ENCODE assay signal across 8 mouse cellular contexts in genomic region chr11:48874465-48874864, GRCm38 (mm10). TPM values are rescaled to one million over a fixed set of nuclear protein-coding genes. Genes with fewer than 3 reads are reported as not detected.
DNase-seq lines count a peak whose midpoint lies in the region; ATAC-seq and TF ChIP-seq lines count a peak whose summit lies in the region.

No protein-coding gene starts in this region.

- H3K36me3 ChIP-seq in E14TG2a.4 (ENCODE audit: insufficient read depth, low read length), result no peaks in the 10 kb centered on the region
- H3K36me3 ChIP-seq in limb, embryonic 11.5 days (ENCODE audit: control insufficient read depth, insufficient read depth, low read length), result no peaks in the 10 kb centered on the region
- H3K36me3 ChIP-seq in midbrain, embryonic 13.5 days, result no peaks in the 10 kb centered on the region

- H3K27me3 ChIP-seq in E14TG2a.4 (ENCODE audit: insufficient read depth, low read length), result peaks cover 13% of the 10 kb centered on the region; the same call in 1 of the 2 replicates
- no peaks in the 10 kb centered on the region for H3K27me3 ChIP-seq in limb, embryonic 11.5 days (ENCODE audit: control insufficient read depth, insufficient read depth, low read length)
- H3K27me3 ChIP-seq in midbrain, embryonic 13.5 days, result peaks cover 20% of the 10 kb centered on the region

- no peak for ATAC-seq in limb, embryonic 11.5 days (ENCODE audit: insufficient number of reproducible peaks, low FRiP score, low TSS enrichment, low read depth)
- ATAC-seq in midbrain, embryonic 13.5 days, result peak; percentile 71

- WGBS in limb, embryonic 11.5 days, result 4% methylated on average over 4 of the region's 4 CpGs
- 0% methylated on average over 4 of the region's 4 CpGs for WGBS in midbrain, embryonic 13.5 days

- H3K4me2 ChIP-seq in limb, embryonic 11.5 days (ENCODE audit: low read depth, severe bottlenecking), result no peak overlapping the region
- no peak overlapping the region for H3K4me2 ChIP-seq in midbrain, embryonic 13.5 days (replicated peaks)

- peak; percentile 57 to 68 for DNase-seq in heart, postnatal 10 days
- no peak for DNase-seq in heart, postnatal 25 days (ENCODE audit: low spot score)
- DNase-seq in cerebellum, adult 9-10 months, result peak; percentile 63
- DNase-seq in heart, postnatal 14 days, result peak; percentile 52 to 65
- DNase-seq in limb, embryonic 11.5 days (ENCODE audit: low spot score), result peak; percentile 71
- DNase-seq in testis, postnatal 10 days (ENCODE audit: low spot score), result peak; percentile 62

- no peak overlapping the region for H3K4me3 ChIP-seq in E14TG2a.4 (replicated peaks; ENCODE audit: low read length)
- no peak overlapping the region for H3K4me3 ChIP-seq in limb, embryonic 11.5 days (ENCODE audit: low read depth, low read length)
- H3K4me3 ChIP-seq in midbrain, embryonic 13.5 days (replicated peaks), result no peak overlapping the region

- intact Hi-C loops in heart, postnatal 10 days (cut with DNase I), result loop anchor here (1.0 to 10.0 kb wide), 4 partner anchors 229 to 540 kb away; partner anchors contain the start of genes Btnl9 and Zfp62
- intact Hi-C loops in heart, postnatal 25 days (cut with DNase I), result loop anchor here (1.0 to 5.0 kb wide), 5 partner anchors 213 to 396 kb away; partner anchors contain the start of gene Btnl9
- intact Hi-C loops in heart, postnatal 14 days (cut with DNase I), result loop anchor here (5.0 kb wide), 3 partner anchors 313 to 398 kb away; partner anchors contain the start of genes Btnl9 and Zfp62

- no peak overlapping the region for H3K9ac ChIP-seq in limb, embryonic 11.5 days (ENCODE audit: low read length)
- no peak overlapping the region for H3K9ac ChIP-seq in midbrain, embryonic 13.5 days (replicated peaks)

- no peaks in the 10 kb centered on the region for H3K9me3 ChIP-seq in E14TG2a.4 (ENCODE audit: low read length)
- H3K9me3 ChIP-seq in limb, embryonic 11.5 days (ENCODE audit: control insufficient read depth, low read length), result no peaks in the 10 kb centered on the region
- no peaks in the 10 kb centered on the region for H3K9me3 ChIP-seq in midbrain, embryonic 13.5 days

- H3K27ac ChIP-seq in limb, embryonic 11.5 days (replicated peaks; ENCODE audit: low read depth, low read length), result no peak overlapping the region
- H3K27ac ChIP-seq in midbrain, embryonic 13.5 days, result no peak overlapping the region

- peak; percentile 74 for TF ChIP-seq CTCF in E14TG2a.4 (conservative IDR thresholded peaks at IDR 0.05; ENCODE audit: low read length)

- peaks cover 18% of the 10 kb centered on the region for H3K4me1 ChIP-seq in E14TG2a.4 (replicated peaks; ENCODE audit: low read depth, low read length)
- peaks cover 4% of the 10 kb centered on the region; the same call in 1 of the 2 replicates for H3K4me1 ChIP-seq in limb, embryonic 11.5 days (ENCODE audit: control insufficient read depth, insufficient read depth, low read length)
- H3K4me1 ChIP-seq in midbrain, embryonic 13.5 days (replicated peaks), result peaks cover 16% of the 10 kb centered on the region

RNA-seq across cellular contexts. Expression of gene Irgm1, which starts 3.0 kb away (rescaled TPM):
- total RNA-seq in heart, postnatal 10 days (2021), result 1 to 10 TPM; 6.5 to 9.5 TPM
- total RNA-seq in heart, postnatal 25 days (2021), result 1 to 10 TPM; 8.8 to 8.9 TPM
- 1 to 10 TPM; 7.1 to 7.2 TPM for total RNA-seq in heart, postnatal 14 days (2021)
- 1.1 and 1.7 TPM in 2 replicates for polyA plus RNA-seq in limb, embryonic 11.5 days (2014; fragmentation: Nextera tagmentation; extraction: Ambion mirVana)
- 1.8 and 1.9 TPM in 2 replicates for polyA plus RNA-seq in midbrain, embryonic 13.5 days (2015; fragmentation: Nextera tagmentation; extraction: Ambion mirVana)

RNA-seq across cellular contexts. Expression of gene Gm5431, which starts 27.5 kb away (rescaled TPM):
- under 1 TPM; 0.50 to 0.65 TPM for total RNA-seq in heart, postnatal 10 days (2021)
- total RNA-seq in heart, postnatal 25 days (2021), result 1 to 10 TPM in 1 of 2 experiments, under 1 TPM in 1; 0.75 to 1.4 TPM
- total RNA-seq in heart, postnatal 14 days (2021), result 1 to 10 TPM in 1 of 2 experiments, under 1 TPM in 1; 0.85 to 1.3 TPM
- 0.34 TPM in 1 of 2 replicates, not detected in the other for polyA plus RNA-seq in limb, embryonic 11.5 days (2014; fragmentation: Nextera tagmentation; extraction: Ambion mirVana)
- polyA plus RNA-seq in midbrain, embryonic 13.5 days (2015; fragmentation: Nextera tagmentation; extraction: Ambion mirVana), result 0.17 and 0.21 TPM in 2 replicates

RNA-seq across cellular contexts. Expression of gene Gm12184, which starts 48.0 kb away (rescaled TPM):
- 1 to 10 TPM; 2.9 to 5.0 TPM for total RNA-seq in heart, postnatal 10 days (2021)
- total RNA-seq in heart, postnatal 25 days (2021), result 1 to 10 TPM; 2.0 to 3.2 TPM
- 1 to 10 TPM; 2.6 to 3.0 TPM for total RNA-seq in heart, postnatal 14 days (2021)
- polyA plus RNA-seq in limb, embryonic 11.5 days (2014; fragmentation: Nextera tagmentation; extraction: Ambion mirVana), result 9.4 and 13.5 TPM in 2 replicates
- 3.4 and 3.6 TPM in 2 replicates for polyA plus RNA-seq in midbrain, embryonic 13.5 days (2015; fragmentation: Nextera tagmentation; extraction: Ambion mirVana)

RNA-seq across cellular contexts. Expression of gene Trim7, which starts 48.5 kb away (rescaled TPM):
- total RNA-seq in heart, postnatal 10 days (2021), result 10 to 100 TPM; 10.1 to 12.8 TPM
- 10 to 100 TPM; 15.7 to 23.2 TPM for total RNA-seq in heart, postnatal 25 days (2021)
- 10 to 100 TPM; 23.4 to 23.9 TPM for total RNA-seq in heart, postnatal 14 days (2021)
- 0.25 and 0.41 TPM in 2 replicates for polyA plus RNA-seq in limb, embryonic 11.5 days (2014; fragmentation: Nextera tagmentation; extraction: Ambion mirVana)
- 0.89 and 1.0 TPM in 2 replicates for polyA plus RNA-seq in midbrain, embryonic 13.5 days (2015; fragmentation: Nextera tagmentation; extraction: Ambion mirVana)

RNA-seq across cellular contexts. Expression of gene Trim41, which starts 57.3 kb away (rescaled TPM):
- 10 to 100 TPM; 27.9 to 30.1 TPM for total RNA-seq in heart, postnatal 10 days (2021)
- 10 to 100 TPM; 17.8 to 20.4 TPM for total RNA-seq in heart, postnatal 25 days (2021)
- total RNA-seq in heart, postnatal 14 days (2021), result 10 to 100 TPM; 26.4 to 27.0 TPM
- polyA plus RNA-seq in limb, embryonic 11.5 days (2014; fragmentation: Nextera tagmentation; extraction: Ambion mirVana), result 5.7 TPM in 2 replicates
- 6.9 and 7.0 TPM in 2 replicates for polyA plus RNA-seq in midbrain, embryonic 13.5 days (2015; fragmentation: Nextera tagmentation; extraction: Ambion mirVana)
